Mouse (Mus musculus) kidney, embryonic 16.5 days (tissue): Measurements from ENCODE around the gene Higd2a. TPM values are rescaled to one million over a fixed set of nuclear protein-coding genes. Genes with fewer than 3 reads are reported as not detected.
A peak's percentile ranks its signal among the peaks of the same experiment; 100 is the strongest.

Experiments used
- ATAC-seq: fragments of 200-750 bp; cut with Nextera tagmentation; 2 replicates; pipeline ENCODE4 v1.8.0; 2017; ENCODE audit warnings: moderate TSS enrichment; ENCODE audit not compliant: low FRiP score, low TSS enrichment
- H3K27ac ChIP-seq: fragments of 300-500 bp; sonication (generic); 2 replicates; pipeline ENCODE4 v1.5.1; 2014; ENCODE audit warnings: low read length
- H3K27me3 ChIP-seq: fragments of 300-500 bp; sonication (generic); 2 replicates; pipeline ENCODE4 v1.6.1; 2014; ENCODE audit warnings: low read length, control low read depth, mixed read lengths; ENCODE audit not compliant: insufficient read depth
- H3K36me3 ChIP-seq: fragments of 300-500 bp; sonication (generic); 2 replicates; pipeline ENCODE4 v1.6.1; 2014; ENCODE audit warnings: low read length, control low read depth, mixed read lengths; ENCODE audit not compliant: insufficient read depth
- H3K4me1 ChIP-seq: fragments of 300-500 bp; sonication (generic); 2 replicates; pipeline ENCODE4 v1.6.1; 2014; ENCODE audit warnings: low read length, control low read depth, mixed read lengths; ENCODE audit not compliant: insufficient read depth
- H3K4me2 ChIP-seq: fragments of 300-500 bp; sonication (generic); replicated peaks from 2 replicates; pipeline ENCODE4 v1.6.1; 2014; ENCODE audit warnings: low read depth, low read length
- H3K4me3 ChIP-seq: fragments of 300-500 bp; sonication (generic); 2 replicates; pipeline ENCODE4 v1.5.1; 2014; ENCODE audit warnings: mild to moderate bottlenecking, low read length
- H3K9ac ChIP-seq: fragments of 300-500 bp; sonication (generic); replicated peaks from 2 replicates; pipeline ENCODE4 v1.6.1; 2014; ENCODE audit warnings: low read length
- H3K9me3 ChIP-seq: fragments of 300-500 bp; sonication (generic); 2 replicates; pipeline ENCODE4 v1.6.1; 2016; ENCODE audit warnings: low read length, control low read depth
- WGBS: fragments of 180-500 bp; shearing (Covaris S2); extraction: QIAGEN DNeasy Blood & Tissue Kit; methylation state at CpG from one replicate; pipeline ENCODE4 v1.1.7; 2014; 5-methylcytosine and 5-hydroxymethylcytosine counted together
- polyA plus RNA-seq: library from polyadenylated mRNA; unstranded; fragments of >200 nt; fragmentation: Nextera tagmentation; extraction: Ambion mirVana; gene quantifications from 2 replicates; pipeline ENCODE4 v1.2.1, GENCODE M21; 2015

The Higd2a gene
- polyA plus RNA-seq, result 203 and 208 TPM in 2 replicates

GRCm38 (mm10) chr13:54589996-54590951, at the start of gene Higd2a, which contains the start of gene Nop16:
Gene Higd2a (plus strand): TSS chr13:54590207.
Gene Nop16 (minus strand): TSS chr13:54590090.
- Histone ChIP-seq H3K4me1 (peaks cover 20% of the 10 kb centered on the region), H3K4me3 (peak within 1 kb of the TSS; percentile 98), H3K27ac (peak within 1 kb of the TSS; percentile 91), H3K9ac (peak within 1 kb of the TSS; percentile 95), H3K9me3 (no peaks in the 10 kb centered on the region), H3K27me3 (no peaks in the 10 kb centered on the region), H3K36me3 (peaks cover 20% of the 10 kb centered on the region), H3K4me2 (peak within 1 kb of the TSS; percentile 82)
- peak; percentile 97 for ATAC-seq
- whole genome bisulfite sequencing, result under 1% methylated on average over 51 of the region's 51 CpGs

DNA sequence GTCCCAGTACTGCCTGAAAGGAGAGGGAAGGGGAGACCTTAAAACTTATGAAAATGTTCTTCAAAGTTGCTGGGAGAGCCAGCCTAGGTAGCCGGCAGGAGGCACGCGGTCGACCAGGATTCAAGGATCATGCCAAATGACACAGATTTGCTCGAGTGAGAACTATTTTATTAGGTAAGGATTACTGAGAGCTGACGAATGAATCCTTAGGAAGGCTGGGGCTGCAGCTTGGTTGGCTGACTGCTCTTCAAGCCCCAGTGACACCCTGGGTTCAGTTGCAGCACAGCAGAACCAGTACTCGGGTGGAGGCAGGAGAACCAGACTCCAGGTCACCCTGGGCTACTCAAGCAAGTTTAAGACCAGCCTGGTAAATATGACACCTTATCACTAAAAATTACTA, 42.0 kb upstream of the Higd2a start:
- Histone ChIP-seq H3K4me1 (no peaks in the 10 kb centered on the region), H3K9ac (no peak overlapping the region), H3K4me3 (no peak overlapping the region), H3K9me3 (no peaks in the 10 kb centered on the region), H3K36me3 (peaks cover 44% of the 10 kb centered on the region), H3K4me2 (no peak overlapping the region), H3K27me3 (no peaks in the 10 kb centered on the region), H3K27ac (no peak overlapping the region)
- WGBS, result 83% methylated on average over 7 of the region's 7 CpGs
- no peak for ATAC-seq

DNA sequence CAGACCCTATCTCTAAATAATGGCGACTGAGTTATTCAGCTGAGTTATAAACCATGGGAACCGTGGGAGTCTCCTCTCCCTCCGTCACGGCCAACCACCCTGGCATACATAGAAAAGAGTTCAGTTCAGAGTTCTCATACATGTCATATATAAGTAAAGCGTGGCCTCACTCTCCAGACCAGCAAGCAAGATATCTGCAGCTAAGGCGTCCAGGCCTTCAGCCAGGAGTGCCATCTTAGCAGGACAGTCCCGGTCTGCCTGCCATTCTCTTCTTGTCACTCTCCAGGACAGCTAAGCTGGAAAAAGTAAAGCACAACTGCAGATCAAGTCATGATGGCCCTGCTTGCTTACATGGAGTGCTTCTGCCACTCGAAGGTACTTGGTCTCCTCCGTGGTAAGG, 33.8 kb upstream of the Higd2a start:
- no peaks in the 10 kb centered on the region for H3K27me3 ChIP-seq
- no peaks in the 10 kb centered on the region for H3K4me1 ChIP-seq
- no peak overlapping the region for H3K4me3 ChIP-seq
- peaks cover 78% of the 10 kb centered on the region for H3K36me3 ChIP-seq
- WGBS, result 86% methylated on average over 9 of the region's 9 CpGs
- H3K9me3 ChIP-seq, result no peaks in the 10 kb centered on the region
- no peak for ATAC-seq
- no peak overlapping the region for H3K4me2 ChIP-seq
- no peak overlapping the region for H3K9ac ChIP-seq
- no peak overlapping the region for H3K27ac ChIP-seq

DNA sequence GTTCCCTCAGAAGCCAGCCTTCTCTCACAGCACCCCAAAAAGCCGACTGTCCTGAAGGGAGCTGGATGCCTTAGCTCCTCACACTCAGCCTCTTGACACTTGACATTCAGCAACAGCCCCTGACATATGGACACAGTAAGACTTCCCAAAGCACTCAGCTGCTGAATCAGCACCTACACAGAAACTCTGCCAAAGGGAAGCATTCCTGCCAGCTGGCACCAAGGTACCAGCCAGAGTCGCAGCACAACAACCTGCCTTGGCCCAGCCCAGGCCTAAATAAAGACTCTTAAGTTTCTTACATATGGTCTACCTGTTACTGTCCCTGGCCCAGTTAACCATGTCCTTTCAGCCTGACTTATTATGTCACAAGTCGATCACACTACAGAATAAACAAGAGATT, 33.2 kb upstream of the Higd2a start:
- Histone ChIP-seq H3K36me3 (peaks cover 78% of the 10 kb centered on the region), H3K4me2 (no peak overlapping the region), H3K4me3 (no peak overlapping the region), H3K4me1 (no peaks in the 10 kb centered on the region), H3K27ac (no peak overlapping the region), H3K27me3 (no peaks in the 10 kb centered on the region), H3K9ac (no peak overlapping the region), H3K9me3 (no peaks in the 10 kb centered on the region)
- no peak for ATAC-seq
- 88% methylated on average over 3 of the region's 3 CpGs for WGBS

DNA sequence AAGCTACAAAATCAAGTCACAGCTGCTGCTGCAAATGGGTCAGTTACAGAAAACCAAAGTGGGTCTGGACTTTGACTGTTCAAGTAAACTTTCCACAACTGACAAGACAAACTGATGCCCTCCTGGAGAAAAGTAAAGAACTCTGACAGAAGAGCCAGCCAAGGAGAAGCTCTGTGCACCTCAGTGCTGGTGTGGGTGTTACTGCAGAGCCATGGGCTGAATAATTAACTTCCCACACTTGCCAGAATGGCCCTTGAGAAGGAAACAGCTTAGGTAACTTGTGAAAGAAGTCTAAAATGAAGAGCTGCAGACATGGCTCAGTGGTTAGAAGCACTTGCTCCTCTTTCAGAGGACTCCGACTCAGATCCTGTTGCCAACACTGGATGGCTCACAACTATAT, 32.4 kb upstream of the Higd2a start:
- no peaks in the 10 kb centered on the region for H3K9me3 ChIP-seq
- no peak overlapping the region for H3K4me3 ChIP-seq
- no peak for ATAC-seq
- H3K27ac ChIP-seq, result no peak overlapping the region
- no peak overlapping the region for H3K4me2 ChIP-seq
- H3K36me3 ChIP-seq, result peaks cover 71% of the 10 kb centered on the region
- 88% methylated on average over 1 of the region's 1 CpGs for WGBS
- no peaks in the 10 kb centered on the region for H3K4me1 ChIP-seq
- no peak overlapping the region for H3K9ac ChIP-seq
- no peaks in the 10 kb centered on the region for H3K27me3 ChIP-seq

GRCm38 (mm10) chr13:54559656-54560055, 30.4 kb upstream of the Higd2a start:
- H3K36me3 ChIP-seq, result peaks cover 59% of the 10 kb centered on the region

DNA sequence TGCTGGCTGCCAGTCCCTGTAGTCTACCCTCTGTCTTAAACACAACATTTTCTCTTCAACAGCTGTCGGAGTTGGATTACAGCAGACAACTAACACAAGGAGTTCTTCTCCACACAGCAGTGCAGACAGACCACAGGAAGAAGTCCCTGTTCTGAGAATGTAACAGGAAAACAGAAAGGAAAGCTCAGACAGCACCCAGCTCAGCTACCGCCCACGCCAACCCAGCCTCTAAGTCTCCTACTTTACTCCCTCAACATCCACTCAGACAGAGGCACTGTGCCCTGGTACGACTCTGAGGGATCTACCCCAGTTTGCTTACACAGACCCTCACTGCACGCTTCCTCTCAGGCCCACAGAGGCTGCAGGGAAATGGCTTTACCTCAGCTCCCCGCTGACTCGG, 29.4 kb upstream of the Higd2a start:
- peaks cover 59% of the 10 kb centered on the region for H3K36me3 ChIP-seq
- H3K27me3 ChIP-seq, result no peaks in the 10 kb centered on the region
- H3K9ac ChIP-seq, result no peak overlapping the region
- H3K9me3 ChIP-seq, result no peaks in the 10 kb centered on the region
- H3K4me1 ChIP-seq, result peaks cover 6% of the 10 kb centered on the region
- 91% methylated on average over 7 of the region's 7 CpGs for WGBS
- H3K4me2 ChIP-seq, result no peak overlapping the region
- no peak overlapping the region for H3K4me3 ChIP-seq
- no peak overlapping the region for H3K27ac ChIP-seq
- no peak for ATAC-seq

More at GRCm38 (mm10) chr13:54559656-54560055, 30.4 kb upstream of the Higd2a start:
- Histone ChIP-seq H3K4me1 (peaks cover 6% of the 10 kb centered on the region), H3K27me3 (no peaks in the 10 kb centered on the region), H3K4me3 (no peak overlapping the region), H3K9me3 (no peaks in the 10 kb centered on the region), H3K4me2 (no peak overlapping the region), H3K27ac (no peak overlapping the region), H3K9ac (no peak overlapping the region)
- no peak for ATAC-seq
- WGBS, result 95% methylated on average over 2 of the region's 2 CpGs

DNA sequence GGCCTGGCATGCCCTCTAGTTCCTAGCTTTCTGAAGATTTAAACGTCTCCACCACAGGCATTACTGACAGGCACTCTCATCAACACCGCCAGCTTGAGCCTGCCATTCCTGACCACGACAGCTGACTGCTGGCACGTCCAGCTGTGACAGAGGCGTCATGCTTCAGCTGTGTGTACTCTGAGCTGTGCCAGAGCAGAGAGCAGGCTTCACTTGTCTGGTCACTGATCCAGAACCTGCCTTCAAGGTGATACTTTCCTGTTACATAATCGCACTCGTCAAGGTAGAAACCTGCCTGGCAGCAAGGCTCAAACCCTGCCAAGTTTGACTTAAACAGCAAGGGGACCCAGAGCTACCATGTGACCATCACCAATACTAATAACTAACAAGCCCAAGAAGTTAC, 27.4 kb upstream of the Higd2a start:
- H3K4me1 ChIP-seq, result peaks cover 9% of the 10 kb centered on the region
- peaks cover 40% of the 10 kb centered on the region for H3K36me3 ChIP-seq
- H3K27ac ChIP-seq, result 0 out of 2 replicates have a peak overlapping the region, but pooled peaks have one; percentile 27
- H3K4me2 ChIP-seq, result no peak overlapping the region
- no peaks in the 10 kb centered on the region for H3K9me3 ChIP-seq
- H3K27me3 ChIP-seq, result no peaks in the 10 kb centered on the region
- peak; percentile 40; the same call in 1 of the 2 replicates for ATAC-seq
- no peak overlapping the region for H3K9ac ChIP-seq
- 40% methylated on average over 7 of the region's 7 CpGs for WGBS
- no peak overlapping the region for H3K4me3 ChIP-seq

- WGBS, result 9% methylated on average over 45 of the region's 45 CpGs
- H3K27me3 ChIP-seq, result no peaks in the 10 kb centered on the region
- peak; percentile 14; the same call in 1 of the 2 replicates for ATAC-seq
- H3K4me1 ChIP-seq, result peaks cover 9% of the 10 kb centered on the region
- H3K36me3 ChIP-seq, result peaks cover 21% of the 10 kb centered on the region
- H3K27ac ChIP-seq, result peak overlapping the region; percentile 63; the same call in 1 of the 2 replicates
- H3K9me3 ChIP-seq, result no peaks in the 10 kb centered on the region
- peak overlapping the region; percentile 89 for H3K4me2 ChIP-seq
- H3K4me3 ChIP-seq, result peak overlapping the region; percentile 95
- H3K9ac ChIP-seq, result peak overlapping the region; percentile 93
Observed at GRCm38 (mm10) chr13:54564232-54565200, 25.5 kb upstream of the Higd2a start.
